Mouse (Mus musculus) midbrain, embryonic 14.5 days (tissue): ENCODE measurements around the gene Gm10972. TPM values are rescaled to one million over a fixed set of nuclear protein-coding genes. Genes with fewer than 3 reads are reported as not detected.
"Not testable (repeated sequence)": the region's sequence is repeated elsewhere in the genome, so short reads cannot be mapped to it uniquely, and the experiment has no call there.

Source experiments
- ATAC-seq: fragments of 200-750 bp; cut with Nextera tagmentation; 2 replicates; pipeline ENCODE4 v1.8.0; 2017; ENCODE audit warnings: moderate number of reproducible peaks, moderate library complexity; ENCODE audit not compliant: low FRiP score, low TSS enrichment
- DNase-seq: peaks from one replicate; pipeline ENCODE4 v3.0.0-alpha.2; 2015
- H3K27ac ChIP-seq: fragments of 300-500 bp; sonication (generic); replicated peaks from 2 replicates; pipeline ENCODE4 v1.5.1; 2014; ENCODE audit warnings: mild to moderate bottlenecking, low read depth, low read length, moderate library complexity
- H3K27me3 ChIP-seq: fragments of 300-500 bp; sonication (generic); 2 replicates; pipeline ENCODE4 v1.6.1; 2014; ENCODE audit warnings: low read length, control low read depth, mixed read lengths; ENCODE audit not compliant: control insufficient read depth, insufficient read depth
- H3K36me3 ChIP-seq: fragments of 300-500 bp; sonication (generic); 2 replicates; pipeline ENCODE4 v1.6.1; 2014; ENCODE audit warnings: low read length, control low read depth; ENCODE audit not compliant: control insufficient read depth, insufficient read depth
- H3K4me1 ChIP-seq: fragments of 300-500 bp; sonication (generic); 2 replicates; pipeline ENCODE4 v1.6.1; 2014; ENCODE audit warnings: mild to moderate bottlenecking, antibody characterized with exemption, low read length, control low read depth; ENCODE audit not compliant: control insufficient read depth, insufficient read depth
- H3K4me2 ChIP-seq: fragments of 300-500 bp; sonication (generic); 2 replicates; pipeline ENCODE4 v1.6.1; 2014; ENCODE audit warnings: mild to moderate bottlenecking, low read length, moderate library complexity
- H3K4me3 ChIP-seq: fragments of 300-500 bp; sonication (generic); replicated peaks from 2 replicates; pipeline ENCODE4 v1.5.1; 2014; ENCODE audit warnings: low read depth, low read length
- H3K9ac ChIP-seq: fragments of 300-500 bp; sonication (generic); replicated peaks from 2 replicates; pipeline ENCODE4 v1.6.1; 2014; ENCODE audit warnings: mild to moderate bottlenecking, low read length, moderate library complexity
- H3K9me3 ChIP-seq: fragments of 300-500 bp; sonication (generic); 2 replicates; pipeline ENCODE4 v1.6.1; 2016; ENCODE audit warnings: low read length, control low read depth, mixed read lengths; ENCODE audit not compliant: control insufficient read depth
- WGBS: fragments of 180-500 bp; shearing (Covaris S2); extraction: QIAGEN DNeasy Blood & Tissue Kit; methylation state at CpG from one replicate; pipeline ENCODE4 v1.1.7; 2014; 5-methylcytosine and 5-hydroxymethylcytosine counted together
- polyA plus RNA-seq: library from polyadenylated mRNA; unstranded; fragments of >200 nt; fragmentation: Nextera tagmentation; extraction: Ambion mirVana; gene quantifications from 2 replicates; pipeline ENCODE4 v1.2.1, GENCODE M21; 2014

Gm10972 gene
- polyA plus RNA-seq, 1 experiment from 2014 or later, result not detected

- no peaks in the 10 kb centered on the region for H3K4me1 ChIP-seq
- no peaks in the 10 kb centered on the region for H3K9me3 ChIP-seq
- DNase-seq (no peak), ATAC-seq (no peak)
- no peak overlapping the region for H3K27ac ChIP-seq
- no peaks in the 10 kb centered on the region for H3K36me3 ChIP-seq
- no peaks in the 10 kb centered on the region for H3K27me3 ChIP-seq
- no peak overlapping the region for H3K4me2 ChIP-seq
- no peak overlapping the region for H3K4me3 ChIP-seq
- H3K9ac ChIP-seq, result no peak overlapping the region
Measured at GRCm38 (mm10) chr3:94690616-94691247, 47.8 kb downstream of the Gm10972 start.

GRCm38 (mm10) chr3:94691694-94692093 is 48.8 kb downstream of the Gm10972 start:
- H3K27me3 ChIP-seq, DNase-seq, H3K9ac ChIP-seq, H3K4me3 ChIP-seq, ATAC-seq, H3K36me3 ChIP-seq, H3K9me3 ChIP-seq, H3K27ac ChIP-seq, H3K4me2 ChIP-seq, H3K4me1 ChIP-seq: not testable (repeated sequence)
- WGBS, result 91% methylated on average over 4 of the region's 4 CpGs

Other genes starting within 250 kb of the Gm10972 start
- gene Lingo4, start 244.6 kb upstream of the Gm10972 start, polyA plus RNA-seq, result 0.67 and 1.1 TPM in 2 replicates
- gene Tdrkh, start 229.8 kb upstream of the Gm10972 start, polyA plus RNA-seq, result 50.6 and 55.3 TPM in 2 replicates
- 52.6 and 54.1 TPM in 2 replicates for gene Mrpl9, start 199.8 kb upstream of the Gm10972 start, polyA plus RNA-seq
- 0.36 and 1.2 TPM in 2 replicates for gene Oaz3, start 199.2 kb upstream of the Gm10972 start, polyA plus RNA-seq
- gene Celf3, start 164.8 kb upstream of the Gm10972 start, polyA plus RNA-seq, result 321 and 376 TPM in 2 replicates
- 23.8 and 30.8 TPM in 2 replicates for gene Riiad1, start 162.8 kb upstream of the Gm10972 start, polyA plus RNA-seq
- gene Snx27, start 60.4 kb upstream of the Gm10972 start, polyA plus RNA-seq, result 66.8 and 71.0 TPM in 2 replicates
- 5.2 and 5.6 TPM in 2 replicates for gene Tuft1, start 15.8 kb downstream of the Gm10972 start, polyA plus RNA-seq
- gene Selenbp2, start 50.4 kb downstream of the Gm10972 start, polyA plus RNA-seq, result not detected in 2 replicates
- 5.9 and 7.7 TPM in 2 replicates for gene Cgn, start 143.4 kb downstream of the Gm10972 start, polyA plus RNA-seq
- 24.2 and 28.7 TPM in 2 replicates for gene Pogz, start 194.5 kb downstream of the Gm10972 start, polyA plus RNA-seq
- gene Psmb4, start 243.8 kb downstream of the Gm10972 start, polyA plus RNA-seq, result 377 and 407 TPM in 2 replicates